Mouse (Mus musculus) bone marrow, adult 2 months (tissue): ENCODE data around the gene Gabarapl1.

Experiments used
- CTCF ChIP-seq: fragments of 200-500 bp; IDR thresholded peaks from 2 replicates; pipeline ENCODE4 v1.5.1; 2011; ENCODE audit warnings: low read length, control low read depth; ENCODE audit not compliant: control insufficient read depth, insufficient read depth
- POLR2A ChIP-seq: fragments of 200-500 bp; IDR thresholded peaks from 2 replicates; pipeline ENCODE4 v1.6.1; 2011; ENCODE audit warnings: low read depth, mild to moderate bottlenecking, control low read depth, low read length, borderline replicate concordance; ENCODE audit not compliant: control insufficient read depth

DNA sequence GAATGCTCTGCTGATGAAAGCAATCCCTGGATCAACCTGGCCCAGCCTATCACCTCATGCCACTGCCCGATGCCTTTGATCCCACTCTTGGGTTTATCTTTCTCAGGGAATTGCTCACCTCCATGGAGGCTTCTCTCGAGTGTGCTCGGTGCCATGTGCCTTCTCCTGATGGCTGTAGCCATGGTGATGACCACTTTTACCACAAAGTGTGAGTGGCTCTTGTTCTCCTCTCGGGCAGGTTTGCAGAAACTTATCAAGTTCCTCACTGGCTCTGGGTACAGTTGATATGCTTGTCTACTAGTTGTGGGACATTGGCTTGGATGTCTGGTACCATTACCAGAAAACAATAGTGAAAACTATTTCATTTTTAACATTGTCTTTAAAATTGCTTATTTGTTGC is 48.9 kb downstream of the Gabarapl1 start:
- TF ChIP-seq CTCF: no peak
- TF ChIP-seq POLR2A: no peak
